Mouse (Mus musculus) megakaryocyte, embryonic 14.5 days (primary cell): ENCODE measurements around the gene Acsl3.

Source experiments
- FLI1 ChIP-seq: IDR thresholded peaks from 2 replicates; pipeline ENCODE4 v1.6.1; 2012; ENCODE audit warnings: low read length, inconsistent platforms, mixed read lengths
- GATA1 ChIP-seq: IDR thresholded peaks from 3 replicates; pipeline ENCODE4 v1.6.1; 2012; ENCODE audit warnings: mixed read lengths, low read length, inconsistent platforms, borderline replicate concordance

DNA sequence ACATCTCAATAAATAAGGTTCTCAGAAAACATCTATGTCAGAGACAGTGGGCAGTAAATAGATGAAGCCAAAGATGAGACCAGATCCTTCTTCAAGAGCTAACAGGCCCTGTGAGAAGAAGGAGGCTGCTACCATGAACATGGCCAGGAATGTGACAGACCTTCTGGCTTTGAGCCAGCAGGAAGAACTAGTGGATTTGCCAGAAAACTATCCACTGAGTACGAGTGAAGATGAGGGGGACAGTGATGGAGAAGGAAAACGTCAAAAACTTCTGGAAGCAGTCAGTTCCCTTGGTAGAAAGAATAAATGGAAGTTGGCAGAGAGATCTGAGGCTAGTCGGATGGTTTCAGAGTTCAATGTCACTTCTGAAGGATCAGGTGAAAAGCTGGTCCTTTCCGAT lies 6.7 kb downstream of the Acsl3 start:
- TF ChIP-seq GATA1 (no peak), FLI1 (no peak)
